Mouse (Mus musculus): ENCODE results near the gene Kcnk7.

DNA sequence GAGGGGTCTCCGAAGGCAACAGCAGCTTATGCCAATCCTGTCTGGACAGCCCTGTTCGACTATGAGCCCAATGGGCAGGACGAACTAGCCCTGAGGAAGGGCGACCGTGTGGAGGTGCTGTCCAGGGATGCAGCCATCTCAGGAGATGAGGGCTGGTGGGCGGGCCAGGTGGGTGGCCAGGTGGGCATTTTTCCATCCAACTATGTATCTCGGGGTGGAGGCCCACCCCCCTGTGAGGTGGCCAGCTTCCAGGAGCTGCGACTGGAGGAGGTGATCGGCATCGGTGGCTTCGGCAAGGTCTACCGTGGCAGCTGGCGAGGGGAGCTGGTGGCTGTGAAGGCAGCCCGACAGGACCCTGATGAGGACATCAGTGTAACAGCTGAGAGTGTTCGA lies 13.8 kb upstream of the Kcnk7 start:
- TF ChIP-seq POLR2A (IDR thresholded peaks at IDR 0.05; ENCODE audit: insufficient read depth, low read depth, low read length) (no peak), CTCF (IDR thresholded peaks at IDR 0.05; ENCODE audit: insufficient read depth, low read depth, low read length) (no peak)

All from olfactory bulb, adult 2 months (tissue).